Mouse (Mus musculus) heart, embryonic 15.5 days (tissue): ENCODE data around the gene Muc16. TPM values are rescaled to one million over a fixed set of nuclear protein-coding genes. Genes with fewer than 3 reads are reported as not detected.

Experiments
- ATAC-seq: fragments of 200-750 bp; cut with Nextera tagmentation; replicated peaks from 2 replicates; pipeline ENCODE4 v1.8.0; 2017; ENCODE audit warnings: low read depth, moderate TSS enrichment; ENCODE audit not compliant: insufficient number of reproducible peaks, insufficient read depth, low FRiP score
- H3K27ac ChIP-seq: fragments of 300-500 bp; sonication (generic); 2 replicates; pipeline ENCODE4 v1.5.1; 2015; ENCODE audit warnings: mild to moderate bottlenecking, inconsistent platforms
- H3K27me3 ChIP-seq: fragments of 300-500 bp; sonication (generic); 2 replicates; pipeline ENCODE4 v1.6.1; 2015; ENCODE audit warnings: inconsistent platforms
- H3K36me3 ChIP-seq: fragments of 300-500 bp; sonication (generic); 2 replicates; pipeline ENCODE4 v1.6.1; 2015; ENCODE audit warnings: mild to moderate bottlenecking, inconsistent platforms
- H3K4me1 ChIP-seq: fragments of 300-500 bp; sonication (generic); replicated peaks from 2 replicates; pipeline ENCODE4 v1.6.1; 2015; ENCODE audit warnings: inconsistent platforms
- H3K4me2 ChIP-seq: fragments of 300-500 bp; sonication (generic); 2 replicates; pipeline ENCODE4 v1.6.1; 2015; ENCODE audit warnings: inconsistent platforms, mild to moderate bottlenecking, moderate library complexity
- H3K4me3 ChIP-seq: fragments of 300-500 bp; sonication (generic); 2 replicates; pipeline ENCODE4 v1.5.1; 2015; ENCODE audit warnings: mild to moderate bottlenecking, inconsistent platforms
- H3K9ac ChIP-seq: fragments of 300-500 bp; sonication (generic); 2 replicates; pipeline ENCODE4 v1.6.1; 2015; ENCODE audit warnings: mild to moderate bottlenecking, inconsistent platforms
- H3K9me3 ChIP-seq: fragments of 300-500 bp; sonication (generic); replicated peaks from 2 replicates; pipeline ENCODE4 v1.6.1; 2016; ENCODE audit warnings: inconsistent platforms
- WGBS: fragments of 180-500 bp; shearing (Covaris S2); methylation state at CpG from one replicate; pipeline ENCODE4 v1.1.7; 2015; ENCODE audit warnings: mixed read lengths; 5-methylcytosine and 5-hydroxymethylcytosine counted together
- microRNA-seq: library from miRNA; unstranded; fragments of <30 nt; microRNA quantifications from one replicate; pipeline ENCODE4, GENCODE M21; 2016
- polyA plus RNA-seq: library from polyadenylated mRNA; unstranded; fragments of >200 nt; fragmentation: Nextera tagmentation; extraction: Ambion mirVana; gene quantifications from 2 replicates; pipeline ENCODE4 v1.2.1, GENCODE M21; 2015

The Muc16 gene
- polyA plus RNA-seq, 1 experiment from 2014 or later: 1.1 TPM

DNA sequence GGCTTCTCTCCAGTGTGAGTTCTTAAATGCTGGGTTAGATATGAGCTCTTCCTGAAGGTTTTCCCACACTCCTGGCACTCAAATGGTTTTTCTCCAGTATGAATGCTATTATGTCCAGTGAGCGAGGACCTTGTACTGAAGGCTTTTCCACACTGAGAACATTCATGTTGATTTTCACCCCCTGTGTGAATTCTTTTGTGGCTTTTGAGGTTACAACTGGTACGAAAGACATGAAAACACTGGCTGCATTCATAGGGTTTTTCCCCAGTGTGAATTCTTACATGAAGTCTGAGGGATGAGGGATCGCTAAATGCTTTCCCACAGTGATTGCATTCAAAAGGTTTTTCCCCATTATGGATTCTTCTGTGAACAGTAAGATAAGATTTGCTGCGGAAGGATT lies 217.8 kb downstream of the Muc16 start:
- Histone ChIP-seq H3K27me3 (no peaks in the 10 kb centered on the region), H3K4me2 (no peak overlapping the region), H3K4me3 (no peak overlapping the region), H3K9me3 (no peaks in the 10 kb centered on the region; the same call in 1 of the 2 replicates), H3K4me1 (no peaks in the 10 kb centered on the region), H3K27ac (no peak overlapping the region), H3K36me3 (peaks cover 35% of the 10 kb centered on the region), H3K9ac (no peak overlapping the region)
- ATAC-seq: no peak
- WGBS: 81% methylated on average over 4 of the region's 4 CpGs

Small RNAs within 50 kb of the gene (microRNA-seq; reads per million reads assigned to microRNA genes)
- gene Gm22854: not detected

Other genes with a start within 250 kb of the Muc16 start
- not detected in 2 replicates for gene Mbd3l2, start 243.9 kb downstream of the Muc16 start, polyA plus RNA-seq
- 2.6 and 3.4 TPM in 2 replicates for gene Zfp558, start 196.3 kb downstream of the Muc16 start, polyA plus RNA-seq
- not detected in 2 replicates for gene Mbd3l1, start 196.2 kb downstream of the Muc16 start, polyA plus RNA-seq
- gene Olfr24, start 89.5 kb upstream of the Muc16 start, polyA plus RNA-seq: not detected in 2 replicates
- gene Olfr828, start 145.0 kb upstream of the Muc16 start, polyA plus RNA-seq: not detected in 2 replicates
- gene Olfr829, start 180.4 kb upstream of the Muc16 start, polyA plus RNA-seq: not detected in 2 replicates
- not detected in 2 replicates for gene Olfr830, start 200.2 kb upstream of the Muc16 start, polyA plus RNA-seq